Mouse (Mus musculus): ENCODE data around the gene Fads2. TPM values are rescaled to one million over a fixed set of nuclear protein-coding genes. Genes with fewer than 3 reads are reported as not detected.

Fads2 gene
- polyA plus RNA-seq (2015; fragmentation: Nextera tagmentation; extraction: Ambion mirVana), result 22.1 and 23.8 TPM in 2 replicates

DNA sequence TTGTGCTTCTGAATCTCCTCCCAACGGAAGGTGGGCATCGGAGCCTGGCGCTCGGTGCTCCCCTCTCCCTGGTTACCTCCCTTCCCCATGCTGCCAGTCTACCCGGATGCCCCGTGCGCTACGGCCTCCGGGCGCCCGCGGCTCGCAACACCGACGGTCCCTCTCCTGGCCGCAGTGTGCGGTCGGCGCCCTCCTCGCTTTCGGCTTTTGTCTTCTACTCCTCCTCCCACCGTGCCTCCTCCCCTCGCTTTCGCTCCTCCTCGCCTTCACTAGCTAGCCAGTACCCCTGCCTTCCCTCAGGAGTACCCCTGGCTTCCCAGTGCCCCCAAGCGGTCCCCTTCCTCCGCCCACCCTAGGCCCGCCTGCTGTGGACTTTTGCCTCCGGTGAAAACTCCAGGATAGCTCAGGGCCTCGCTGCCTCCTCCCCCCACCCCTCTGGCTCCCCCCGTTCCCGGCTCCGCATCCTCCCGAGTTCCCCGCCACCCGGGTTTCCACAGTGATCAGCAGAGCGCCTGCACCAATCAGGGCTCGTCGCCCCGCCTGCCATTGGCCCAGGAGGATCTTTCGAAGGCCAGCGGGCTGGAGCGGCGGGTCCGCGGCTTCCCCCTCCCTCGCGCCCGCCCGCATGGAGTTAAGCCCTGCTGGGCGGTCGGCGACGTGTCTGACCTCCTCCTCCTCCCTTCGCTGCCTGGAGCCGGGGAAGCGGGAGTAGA is at the start of gene Fads2:
Gene Fads2, minus strand, starts transcription at position 406 of the 713 bp plus-strand sequence.

DNA sequence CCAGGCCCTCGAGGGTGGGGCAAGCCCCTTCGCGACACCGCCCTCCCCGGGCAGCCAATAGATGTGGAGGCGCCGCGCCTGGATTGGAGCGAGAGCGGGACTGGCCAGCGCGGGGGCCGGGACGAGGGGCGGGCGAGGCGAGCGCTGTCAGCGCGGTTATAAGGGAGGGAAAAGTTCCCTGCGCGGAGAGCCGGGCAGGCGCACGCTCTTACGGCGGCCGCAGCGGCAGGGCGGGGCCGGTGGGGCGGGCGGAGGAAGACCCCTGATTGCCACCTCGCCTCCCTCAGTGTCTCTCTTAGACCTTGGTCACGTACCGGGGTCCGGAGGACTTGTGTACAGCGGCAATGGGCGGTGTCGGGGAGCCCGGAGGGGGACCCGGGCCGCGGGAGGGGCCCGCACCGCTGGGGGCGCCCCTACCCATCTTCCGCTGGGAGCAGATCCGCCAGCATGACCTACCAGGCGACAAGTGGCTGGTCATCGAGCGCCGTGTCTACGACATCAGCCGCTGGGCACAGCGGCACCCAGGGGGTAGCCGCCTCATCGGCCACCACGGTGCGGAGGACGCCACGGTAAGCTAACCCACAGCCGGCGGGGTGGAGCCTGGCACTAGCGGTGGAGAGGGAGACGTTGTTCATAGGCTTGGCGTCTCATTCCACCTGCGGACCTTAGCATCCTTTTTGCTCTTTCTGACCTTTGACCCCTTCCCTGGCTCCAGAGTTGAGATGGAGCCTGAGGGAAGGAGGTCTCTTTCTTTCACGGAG is 60.0 kb downstream of the Fads2 start, which contains the start of gene Fads3:
Gene Fads3, plus strand, starts transcription at position 182 of the 761 bp plus-strand sequence.

Other genes with a start within 250 kb of the Fads2 start
- 123 and 130 TPM in 2 replicates for gene Incenp, start 202.2 kb downstream of the Fads2 start, polyA plus RNA-seq (2015; fragmentation: Nextera tagmentation; extraction: Ambion mirVana)
- gene Fth1, start 121.1 kb downstream of the Fads2 start, polyA plus RNA-seq (2015; fragmentation: Nextera tagmentation; extraction: Ambion mirVana), result 3,834 and 4,530 TPM in 2 replicates
- gene Best1, start 100.1 kb downstream of the Fads2 start, polyA plus RNA-seq (2015; fragmentation: Nextera tagmentation; extraction: Ambion mirVana), result 0.52 and 0.66 TPM in 2 replicates
- gene Rab3il1, start 100.1 kb downstream of the Fads2 start, polyA plus RNA-seq (2015; fragmentation: Nextera tagmentation; extraction: Ambion mirVana), result 166 TPM in 2 replicates
- 8.3 and 8.4 TPM in 2 replicates for gene Fads3, start 60.2 kb downstream of the Fads2 start, polyA plus RNA-seq (2015; fragmentation: Nextera tagmentation; extraction: Ambion mirVana)
- 28.9 and 31.8 TPM in 2 replicates for gene Fads1, start 81.1 kb upstream of the Fads2 start, polyA plus RNA-seq (2015; fragmentation: Nextera tagmentation; extraction: Ambion mirVana)
- 314 and 316 TPM in 2 replicates for gene Tmem258, start 102.3 kb upstream of the Fads2 start, polyA plus RNA-seq (2015; fragmentation: Nextera tagmentation; extraction: Ambion mirVana)
- gene Fen1, start 102.4 kb upstream of the Fads2 start, polyA plus RNA-seq (2015; fragmentation: Nextera tagmentation; extraction: Ambion mirVana), result 162 and 196 TPM in 2 replicates
- 1.7 and 2.4 TPM in 2 replicates for gene Myrf, start 139.0 kb upstream of the Fads2 start, polyA plus RNA-seq (2015; fragmentation: Nextera tagmentation; extraction: Ambion mirVana)
- gene Dagla, start 203.1 kb upstream of the Fads2 start, polyA plus RNA-seq (2015; fragmentation: Nextera tagmentation; extraction: Ambion mirVana), result 0.66 and 1.0 TPM in 2 replicates

Measured in spleen, postnatal 0 days (tissue).